Mouse (Mus musculus) WW6 (cell line): ENCODE results near the gene Farp1.
"Not testable (repeated sequence)": the region's sequence is repeated elsewhere in the genome, so short reads cannot be mapped to it uniquely, and the experiment has no call there.

Source experiments
- DNase-seq: peaks from one replicate; pipeline ENCODE4 v3.0.0-alpha.2; 2013; ENCODE audit warnings: low read depth, low spot score

The Farp1 gene

DNA sequence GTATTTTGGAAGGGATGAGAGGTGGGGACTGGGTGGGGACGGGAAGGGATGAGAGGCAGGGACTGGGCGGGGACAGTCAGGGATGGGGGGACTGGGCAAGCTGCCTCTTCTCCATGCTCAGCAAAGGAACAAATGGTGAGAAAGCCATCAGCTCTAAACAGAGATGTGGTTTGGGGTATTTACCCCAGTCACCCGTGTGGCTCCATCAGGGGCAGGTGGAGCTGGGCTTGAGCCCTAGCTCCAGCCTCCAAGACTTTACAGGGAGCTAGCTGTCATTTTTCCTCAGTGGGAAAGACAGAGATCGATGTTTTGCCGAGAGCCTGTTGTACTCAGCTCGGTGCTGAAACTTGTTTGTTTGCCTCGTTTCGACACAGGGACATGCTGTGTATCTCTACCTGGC is 148.0 kb downstream of the Farp1 start:
- DNase-seq = no peak

DNA sequence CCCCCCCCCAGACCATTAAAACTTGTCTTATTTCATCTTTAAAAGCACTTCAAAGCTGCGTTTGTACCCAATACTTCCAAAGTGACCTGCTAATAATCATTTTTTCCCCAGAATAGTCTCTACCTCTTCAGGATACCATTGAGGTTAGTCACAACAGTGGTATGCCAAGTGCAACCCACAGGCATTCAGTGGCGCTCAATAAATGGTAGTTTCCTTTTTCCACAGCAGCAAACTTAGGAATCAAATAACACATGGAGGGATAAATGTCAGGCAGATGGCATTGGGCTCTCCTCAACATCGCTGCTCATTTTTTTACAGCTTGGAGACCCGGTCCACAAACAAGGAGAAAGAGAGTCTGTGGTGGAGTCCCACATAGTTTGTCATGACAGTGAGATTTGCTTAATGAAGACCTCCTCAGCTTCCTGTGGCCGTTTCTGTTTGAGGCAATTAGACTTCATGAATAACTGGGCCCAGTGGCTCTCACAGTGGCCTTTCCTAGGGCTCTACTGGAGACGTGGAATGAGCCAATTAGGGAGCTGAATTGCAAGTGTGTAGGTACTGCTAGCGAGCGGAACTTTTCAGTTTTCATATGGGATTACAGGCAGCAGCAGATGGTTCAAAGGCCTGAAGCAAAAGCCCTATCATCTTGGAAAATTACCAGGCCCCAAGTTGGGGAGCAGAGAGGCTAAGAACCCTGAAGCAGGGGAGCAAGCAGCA is 148.6 kb downstream of the Farp1 start:
- no peak for DNase-seq

DNA sequence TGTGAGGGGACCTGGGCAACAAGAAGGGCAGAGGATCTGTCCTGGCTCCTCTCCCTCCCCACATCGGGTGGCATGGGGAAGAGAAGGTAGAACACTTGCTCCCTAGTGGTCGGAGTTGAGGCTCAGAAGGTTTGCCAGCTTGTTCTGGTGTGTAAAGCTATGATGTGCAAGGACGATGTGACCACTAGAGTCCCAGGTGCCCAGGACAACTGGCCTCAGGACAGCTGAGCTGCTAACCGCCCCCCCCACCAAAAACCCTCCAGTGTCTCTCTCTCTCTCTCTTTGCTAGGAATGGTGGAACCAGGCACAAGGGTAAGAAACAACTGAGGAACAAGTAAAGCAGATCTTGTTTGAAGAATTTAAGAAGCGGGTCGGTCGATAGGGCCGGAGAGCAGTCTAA is 149.4 kb downstream of the Farp1 start:
- no peak for DNase-seq

DNA sequence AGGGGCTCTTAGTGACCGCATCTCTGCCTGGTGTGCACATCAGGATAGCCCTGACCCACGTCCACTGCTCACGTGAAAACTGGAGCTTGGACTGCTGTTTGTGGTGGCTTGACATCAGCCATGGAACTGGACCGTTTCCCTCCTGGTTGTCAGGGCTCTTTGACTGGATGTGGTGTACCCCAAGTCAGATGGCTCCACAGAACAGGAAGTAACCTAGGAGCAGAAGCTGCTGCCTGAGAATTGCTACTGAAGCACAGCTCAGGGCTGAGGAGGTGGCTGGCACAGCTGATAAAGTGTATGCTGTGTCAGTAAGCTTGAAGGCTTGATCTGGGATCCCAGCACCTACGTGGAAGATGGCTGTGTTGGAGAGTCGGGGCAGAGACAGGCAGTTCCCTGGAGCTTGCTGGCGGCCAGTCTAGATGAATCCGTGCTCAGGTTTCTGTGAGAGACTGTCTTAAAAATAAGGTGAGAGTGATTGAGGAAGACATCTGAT is 151.4 kb downstream of the Farp1 start:
- no peak for DNase-seq

DNA sequence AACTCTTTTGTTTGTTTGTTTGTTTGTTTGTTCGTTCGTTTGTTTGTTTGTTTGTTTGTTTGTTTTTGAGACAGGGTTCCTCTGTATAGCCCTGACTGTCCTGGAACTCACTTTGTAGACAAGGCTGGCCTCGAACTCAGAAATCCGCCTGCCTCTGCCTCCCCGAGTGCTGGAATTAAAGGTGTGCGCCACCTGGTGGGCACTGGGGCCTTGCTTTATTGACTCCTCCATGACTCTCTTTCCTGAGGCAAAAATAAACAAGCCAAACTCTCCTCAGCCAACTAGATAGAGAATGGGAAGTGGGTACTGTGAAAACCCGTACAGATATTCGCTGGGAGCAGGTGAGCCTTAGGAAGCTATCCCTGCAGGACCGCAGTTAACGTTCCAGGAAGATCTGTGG is 154.8 kb downstream of the Farp1 start:
- not testable (repeated sequence) for DNase-seq

DNA sequence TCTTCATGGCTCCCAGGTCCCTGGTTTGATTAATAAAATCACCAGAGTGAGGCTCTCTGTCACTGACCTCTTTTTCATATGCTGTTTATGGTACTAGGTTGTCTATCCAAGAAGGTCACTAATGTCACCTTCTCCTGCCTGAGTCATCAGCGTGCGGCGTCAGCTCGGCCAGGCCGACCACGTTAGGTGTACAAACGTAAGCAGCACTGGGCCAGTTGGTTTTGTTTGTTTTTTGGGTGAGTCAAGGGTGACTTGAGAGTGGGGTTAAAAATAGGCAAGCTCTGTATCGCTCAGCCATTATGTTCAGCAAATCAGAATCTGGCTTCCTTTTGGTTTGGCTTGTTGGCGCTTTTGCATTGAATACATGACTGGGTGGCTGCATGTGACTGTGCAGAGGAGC is 155.4 kb downstream of the Farp1 start:
- DNase-seq = no peak

DNA sequence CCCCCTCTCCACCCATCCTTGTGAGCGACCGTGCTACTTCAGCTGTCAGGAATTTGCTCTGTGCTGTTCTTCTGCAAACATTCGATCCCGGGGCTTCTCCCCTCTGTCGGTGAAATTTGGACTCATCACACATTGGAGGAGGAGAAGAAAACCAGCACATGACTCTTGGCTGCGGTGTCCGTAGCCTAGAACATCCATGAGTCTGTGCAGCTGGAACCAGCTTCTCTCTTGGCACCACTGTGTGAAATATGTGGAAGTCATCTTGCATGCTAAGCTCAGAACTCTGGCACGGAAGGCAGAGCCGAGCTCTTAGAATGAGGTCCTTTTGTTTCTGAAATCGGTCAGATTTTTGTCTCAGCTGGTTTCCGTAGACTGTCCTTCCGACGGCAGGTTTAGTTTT is 156.7 kb downstream of the Farp1 start:
- no peak for DNase-seq

DNA sequence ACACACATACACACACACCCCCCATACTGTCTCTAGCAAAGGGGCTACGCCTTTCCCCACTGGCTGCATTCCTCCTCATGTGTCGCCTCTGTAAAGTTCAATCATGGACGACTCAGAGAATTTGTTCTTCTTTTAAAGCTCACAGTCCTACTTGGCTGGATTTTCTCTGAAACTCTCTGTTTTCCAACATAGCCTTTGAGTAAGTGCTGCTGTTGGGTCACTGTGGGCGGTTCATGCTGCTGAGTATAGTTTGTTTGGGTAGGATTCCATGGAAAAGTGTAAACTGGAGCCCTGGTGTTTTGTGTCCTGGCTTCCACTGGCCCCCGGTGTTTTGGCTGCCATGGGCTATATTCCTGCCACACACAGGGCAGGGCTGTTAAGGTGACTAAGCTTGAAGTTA is 157.4 kb downstream of the Farp1 start:
- no peak for DNase-seq

DNA sequence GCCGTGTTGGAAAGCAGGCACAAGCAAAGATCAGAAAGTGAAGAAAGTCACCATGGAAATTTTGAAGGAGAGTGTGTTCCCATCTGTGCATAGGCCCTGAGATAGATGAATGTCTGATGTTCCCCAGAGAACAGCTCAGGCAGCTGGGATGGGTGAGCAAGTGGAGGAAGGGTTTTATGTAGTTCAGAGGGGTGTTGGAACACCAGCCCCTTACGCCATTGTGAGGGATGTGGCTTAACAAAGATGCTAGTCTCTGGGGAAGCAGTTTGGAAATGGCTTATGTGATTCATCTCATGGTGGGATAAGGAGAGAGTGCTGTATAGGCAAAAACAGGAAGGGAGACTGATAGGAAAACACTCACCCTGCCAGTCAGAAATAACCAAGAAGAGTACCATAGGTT is 159.0 kb downstream of the Farp1 start:
- DNase-seq = no peak

DNA sequence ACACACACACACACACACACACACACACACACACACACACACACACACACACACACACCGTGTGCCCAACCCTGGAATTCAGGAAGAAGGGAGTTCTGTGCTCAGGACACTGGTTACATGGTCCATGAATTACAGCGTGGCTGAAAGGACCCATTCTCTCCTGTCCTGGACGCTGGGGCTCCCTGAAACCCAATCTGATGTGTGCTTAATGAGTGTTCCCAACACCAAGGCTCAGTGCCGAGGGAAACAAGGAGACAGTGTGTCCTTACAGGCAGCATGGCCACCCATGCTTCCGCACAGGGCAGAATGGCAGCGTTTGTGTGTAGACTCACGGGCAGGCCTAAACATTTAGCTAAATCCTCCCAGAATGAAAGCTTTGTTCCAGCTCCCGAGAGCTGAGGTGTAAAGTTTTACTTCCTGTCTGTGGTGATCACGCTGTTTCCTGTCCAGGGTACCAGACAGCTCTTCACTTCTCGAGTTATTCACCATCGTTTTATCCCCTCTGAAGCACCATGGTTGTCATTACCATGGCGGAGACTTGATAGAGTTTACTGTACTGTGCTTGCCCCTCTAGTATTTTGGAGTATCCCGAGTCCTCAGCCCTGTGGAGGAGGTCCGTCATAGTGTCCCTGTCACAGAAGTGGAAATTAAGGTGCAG is 164.0 kb downstream of the Farp1 start:
- DNase-seq = no peak

DNA sequence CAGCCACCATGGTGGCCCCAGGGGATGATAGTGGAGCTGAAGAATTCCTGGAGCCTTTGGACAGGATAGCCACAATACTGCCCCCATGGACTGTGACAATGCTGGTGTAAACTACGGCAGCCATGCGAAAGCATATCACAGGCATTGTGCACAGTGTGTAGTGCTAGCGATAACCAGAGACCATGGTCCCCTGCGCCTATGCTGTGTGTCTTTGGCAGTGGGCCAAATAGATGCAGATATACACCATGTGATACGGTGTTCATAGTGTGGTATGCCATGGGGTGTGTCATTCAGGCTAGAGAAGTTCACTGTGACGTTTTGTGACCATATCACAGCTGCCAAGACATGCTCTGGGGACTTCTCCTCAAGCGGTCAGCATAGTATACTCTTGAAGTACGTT is 164.8 kb downstream of the Farp1 start:
- no peak for DNase-seq

DNA sequence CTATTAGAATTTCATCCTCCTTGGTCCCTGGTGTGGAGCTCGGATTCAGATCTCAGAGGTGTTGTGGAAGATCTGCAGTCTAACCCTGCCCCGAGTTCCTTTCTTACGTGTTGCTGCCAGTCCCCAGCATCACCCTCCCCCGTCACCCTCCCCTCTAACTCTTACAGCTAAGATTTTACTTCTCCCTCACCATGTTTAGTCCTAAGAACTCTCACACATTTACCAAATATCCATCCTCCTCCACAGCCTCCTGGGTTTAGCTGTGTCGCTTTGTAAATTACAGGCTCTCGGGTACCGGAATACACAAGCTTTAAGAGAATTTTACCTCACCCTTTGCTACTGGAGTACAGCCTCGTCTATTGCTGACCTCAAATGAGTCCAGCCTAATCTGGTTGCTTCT is 165.4 kb downstream of the Farp1 start:
- DNase-seq = no peak

DNA sequence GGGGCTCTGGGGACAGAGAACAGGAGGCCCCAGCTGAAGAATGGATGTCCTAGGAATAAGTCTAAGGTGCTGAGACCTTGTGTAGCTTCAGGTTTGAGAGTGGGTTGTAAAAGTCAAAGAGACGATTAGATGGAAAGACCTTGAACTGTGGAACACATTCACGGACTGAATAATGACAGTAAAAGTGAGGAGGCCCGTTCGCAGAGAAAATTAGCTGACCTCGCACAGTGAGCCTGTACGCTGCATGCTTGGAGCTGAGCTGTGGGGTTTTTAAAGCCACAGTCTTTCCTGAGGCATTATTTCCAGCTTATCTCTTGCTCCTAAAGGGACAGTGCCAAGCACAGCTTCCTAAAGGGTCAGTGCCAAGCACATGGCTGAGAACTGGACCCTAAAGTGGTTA is 166.2 kb downstream of the Farp1 start:
- DNase-seq = no peak

DNA sequence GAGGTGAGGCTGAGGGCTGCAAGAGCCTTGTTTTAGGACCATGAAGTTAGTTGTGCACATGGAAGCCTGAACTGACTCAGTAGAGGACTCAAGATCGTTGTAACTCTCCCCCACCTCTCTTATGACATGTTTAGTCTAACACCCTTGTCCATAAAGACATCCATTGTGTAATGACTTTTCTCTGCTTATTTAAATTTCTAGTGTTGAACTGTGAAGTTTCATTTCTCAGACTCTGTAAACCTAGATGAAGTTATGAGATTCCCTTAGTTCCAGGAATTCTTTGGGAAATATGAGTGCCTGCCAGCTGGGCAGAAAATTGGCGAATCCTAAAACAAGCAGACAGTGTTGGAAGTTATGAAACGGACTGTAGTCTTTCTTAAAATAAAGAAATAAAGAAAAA is 170.5 kb downstream of the Farp1 start:
- no peak for DNase-seq

DNA sequence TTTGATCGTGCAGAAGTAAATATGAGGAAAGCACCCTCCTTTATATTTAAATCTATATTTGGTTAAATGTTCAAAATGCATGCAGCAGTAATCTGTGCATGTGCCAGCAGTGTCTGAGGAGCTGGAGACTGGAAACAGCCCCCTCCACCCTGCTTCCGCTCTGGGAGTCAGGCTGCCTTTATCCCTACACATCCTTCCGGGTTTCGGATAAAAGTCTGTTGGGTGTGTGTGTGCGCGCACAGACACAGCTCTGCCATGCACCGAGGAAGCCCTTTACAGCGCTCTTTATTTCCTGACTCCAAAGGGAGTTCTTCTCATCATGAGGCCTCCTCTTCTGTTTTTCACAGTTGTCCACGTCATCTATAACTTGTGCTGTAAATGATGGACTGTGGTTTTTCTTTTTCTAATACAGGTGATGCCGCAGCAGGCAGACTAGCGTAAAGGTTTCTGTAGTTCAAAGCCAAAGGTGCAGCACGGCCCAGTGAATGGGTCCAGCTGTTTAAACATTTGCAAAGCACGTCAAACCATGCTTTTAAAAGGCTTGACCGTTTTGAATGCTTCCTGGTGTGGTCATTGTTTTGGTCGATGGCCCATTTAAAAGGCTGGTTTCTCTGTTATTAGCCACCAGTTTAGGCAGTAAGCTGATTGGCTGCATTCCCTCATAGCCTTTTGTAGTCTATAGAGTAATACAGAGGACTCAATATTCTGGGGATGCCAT is 172.6 kb downstream of the Farp1 start:
- DNase-seq = no peak

DNA sequence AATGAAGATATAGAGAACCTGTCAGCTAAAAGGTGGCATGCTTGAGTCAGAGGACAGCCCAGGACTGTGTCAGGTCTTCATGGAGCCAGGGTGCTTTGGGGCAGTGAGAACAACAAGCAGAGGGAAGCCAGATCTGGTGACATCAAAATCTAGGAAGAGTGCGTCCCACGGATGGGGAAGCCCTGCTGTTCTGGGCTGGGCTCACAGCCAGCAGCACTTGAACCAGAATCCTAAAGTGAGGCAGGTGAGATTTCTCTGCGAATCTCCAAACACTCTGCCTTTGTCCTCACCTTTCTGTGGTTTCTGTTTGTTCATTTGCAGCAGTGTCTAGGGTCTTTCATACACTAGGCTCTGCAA is 173.1 kb downstream of the Farp1 start:
- DNase-seq = no peak

DNA sequence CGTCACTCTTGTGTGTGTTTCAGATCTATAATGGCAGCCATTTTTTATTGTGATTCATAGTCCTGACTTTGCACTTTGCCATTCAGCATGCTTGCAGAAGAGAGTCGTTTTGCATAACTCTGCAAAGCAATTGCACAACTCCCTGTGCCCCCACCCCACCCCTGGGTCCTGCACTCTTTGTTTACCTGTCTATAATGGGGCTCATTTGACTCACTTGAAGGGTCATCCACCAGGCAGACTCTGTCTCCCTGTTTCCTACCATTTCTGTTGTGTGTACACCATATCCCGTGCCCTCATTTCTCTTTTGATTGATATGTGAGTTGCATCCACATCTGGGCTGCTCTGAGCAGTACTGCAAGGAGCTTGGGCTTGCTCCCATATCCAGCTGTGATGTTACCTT is 175.3 kb downstream of the Farp1 start:
- no peak for DNase-seq

DNA sequence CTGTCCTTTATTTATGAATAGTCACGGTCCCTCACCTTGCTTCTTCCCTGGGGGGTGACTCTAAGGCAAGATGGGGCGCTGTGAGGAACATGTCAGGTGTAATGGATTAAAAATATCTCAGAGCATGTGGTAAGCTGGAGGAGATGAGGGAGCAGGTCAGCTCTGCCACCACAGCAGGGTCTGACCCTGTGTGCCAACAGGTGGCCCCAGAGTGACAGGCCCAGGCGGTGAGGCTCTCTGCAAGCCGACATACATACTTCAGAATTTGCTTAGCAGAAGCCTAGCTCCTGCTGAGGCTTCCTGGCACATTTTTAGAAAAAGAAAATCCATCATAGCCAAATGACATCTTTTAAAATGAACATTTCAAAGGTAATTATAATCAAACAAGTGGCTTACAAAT is 178.7 kb downstream of the Farp1 start:
- DNase-seq = no peak

DNA sequence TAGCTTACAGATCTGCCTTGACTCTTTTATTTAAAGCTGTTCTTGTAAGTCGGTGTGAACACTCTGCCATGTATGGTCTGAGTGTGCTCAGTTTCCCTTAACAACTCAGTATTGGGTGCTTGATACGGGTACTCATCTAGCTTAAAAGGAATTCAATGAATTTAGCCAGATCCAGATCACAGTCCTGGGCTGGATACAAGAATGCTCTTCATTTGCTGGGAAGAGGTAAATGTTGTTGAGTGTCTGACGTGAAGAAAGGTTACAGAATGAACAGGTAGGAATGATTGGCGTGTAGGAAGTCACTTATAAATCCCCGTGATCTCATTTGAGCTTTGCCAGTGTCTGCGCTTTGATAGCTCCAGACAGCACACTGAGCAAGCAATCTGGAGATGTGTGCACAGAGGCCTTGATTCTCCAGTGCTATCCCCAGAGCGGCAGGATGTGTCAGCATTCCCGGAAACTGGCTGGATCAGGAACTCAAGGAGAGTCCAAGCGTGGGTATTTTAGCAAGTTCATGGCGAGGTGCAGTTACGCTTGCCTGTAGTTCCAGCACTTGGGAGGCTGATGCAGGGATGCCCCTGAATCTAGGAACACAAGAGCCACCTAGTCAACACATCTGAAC is 179.7 kb downstream of the Farp1 start:
- no peak for DNase-seq

DNA sequence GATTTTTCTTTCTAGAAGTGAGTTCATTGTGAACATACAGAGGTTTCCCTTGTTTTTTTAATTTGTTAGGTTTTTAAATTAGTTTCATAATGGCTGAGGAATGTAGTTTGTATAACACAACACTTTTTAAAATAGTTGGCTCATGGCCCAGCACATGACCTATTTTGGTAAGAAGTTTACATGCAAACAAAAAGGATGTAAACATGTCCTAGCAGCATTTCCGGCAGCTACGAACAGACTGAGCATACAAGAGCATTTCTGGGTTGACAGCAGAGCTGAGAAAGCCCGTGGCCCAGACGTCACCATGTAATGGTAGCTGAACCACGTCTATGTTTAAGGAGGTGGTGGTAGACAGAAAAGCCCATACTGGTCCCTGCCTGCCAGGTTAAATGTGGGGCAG is 180.8 kb downstream of the Farp1 start:
- DNase-seq = no peak

DNA sequence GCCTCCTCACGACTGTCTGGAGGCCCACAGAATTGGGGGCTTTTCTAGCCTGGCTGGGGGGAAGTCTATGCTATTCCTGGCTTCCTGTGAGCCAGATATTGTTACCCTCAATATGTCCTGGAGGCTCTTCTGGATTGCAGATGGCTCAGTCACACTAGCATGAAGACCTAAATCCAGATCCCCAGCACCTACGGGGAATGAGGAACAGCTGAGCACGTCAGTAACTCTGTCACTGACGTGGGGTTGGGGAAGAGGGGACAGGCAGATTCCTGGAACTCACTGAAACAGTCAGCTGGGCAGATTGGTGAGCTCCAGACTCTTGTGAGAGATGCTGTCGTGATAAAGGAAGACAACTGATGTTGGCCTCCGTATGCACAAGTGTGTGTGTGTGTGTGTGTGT is 181.7 kb downstream of the Farp1 start:
- no peak for DNase-seq

DNA sequence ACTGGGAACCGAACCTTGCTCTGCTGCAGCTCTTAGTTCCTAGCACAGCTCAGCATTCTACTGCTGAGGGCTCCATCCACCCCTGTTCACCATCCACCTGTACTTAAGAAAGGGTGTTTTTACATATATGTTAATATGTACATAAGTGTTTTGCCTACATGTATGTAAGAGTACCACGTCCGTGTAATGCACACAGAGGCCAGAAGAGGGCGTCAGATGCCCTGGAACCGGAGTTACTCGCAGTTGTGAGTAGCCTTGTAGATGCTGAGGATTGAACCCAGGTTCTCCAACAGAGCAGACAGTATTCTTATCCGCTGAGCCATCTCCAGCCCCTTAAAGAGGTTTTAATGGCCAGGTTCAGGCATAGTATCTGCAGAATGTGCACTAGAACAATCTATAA is 183.6 kb downstream of the Farp1 start:
- DNase-seq = no peak
